Mouse (Mus musculus): ENCODE data around the gene Wdr24.

Gene Wdr24

GRCm38 (mm10) chr17:25823452-25823851 lies at the start of gene Wdr24:
Wdr24 (plus strand) TSS chr17:25823627.
- peak; percentile 65 for DNase-seq (ENCODE audit: low spot score)

GRCm38 (mm10) chr17:25775318-25776062 lies 47.9 kb upstream of the Wdr24 start:
- DNase-seq (ENCODE audit: low spot score): no peak

GRCm38 (mm10) chr17:25777948-25778347 lies 45.5 kb upstream of the Wdr24 start:
- DNase-seq (ENCODE audit: low spot score): no peak

- no peak for DNase-seq (ENCODE audit: low spot score)
Measured at GRCm38 (mm10) chr17:25781339-25781738, 42.1 kb upstream of the Wdr24 start.

- no peak for DNase-seq (ENCODE audit: low spot score)
Measured at GRCm38 (mm10) chr17:25783086-25783485, 40.3 kb upstream of the Wdr24 start.

- DNase-seq (ENCODE audit: low spot score): no peak
Measured at GRCm38 (mm10) chr17:25783861-25784574, 39.4 kb upstream of the Wdr24 start.

GRCm38 (mm10) chr17:25785281-25785745 lies 38.1 kb upstream of the Wdr24 start, which contains the start of gene Haghl:
Haghl (minus strand) TSS chr17:25785673.
- peak; percentile 94 for DNase-seq (ENCODE audit: low spot score)

GRCm38 (mm10) chr17:25786280-25786679 lies 37.1 kb upstream of the Wdr24 start, which contains the start of gene Ccdc78:
Ccdc78 (plus strand) TSS chr17:25786580.
- no peak for DNase-seq (ENCODE audit: low spot score)

- no peak for DNase-seq (ENCODE audit: low spot score)
Measured at GRCm38 (mm10) chr17:25786781-25787504, 36.5 kb upstream of the Wdr24 start.

GRCm38 (mm10) chr17:25791320-25791842 lies 32.0 kb upstream of the Wdr24 start:
- DNase-seq (ENCODE audit: low spot score): no peak

GRCm38 (mm10) chr17:25791843-25792527 lies 31.4 kb upstream of the Wdr24 start:
- peak; percentile 86 for DNase-seq (ENCODE audit: low spot score)

GRCm38 (mm10) chr17:25792615-25793014 lies 30.8 kb upstream of the Wdr24 start, which contains the start of gene Fam173a:
Fam173a (minus strand) TSS chr17:25792901.
- peak; percentile 55 for DNase-seq (ENCODE audit: low spot score)

GRCm38 (mm10) chr17:25794197-25794596 lies 29.2 kb upstream of the Wdr24 start:
- no peak for DNase-seq (ENCODE audit: low spot score)

- DNase-seq (ENCODE audit: low spot score): no peak
Measured at GRCm38 (mm10) chr17:25794998-25795397, 28.4 kb upstream of the Wdr24 start.

GRCm38 (mm10) chr17:25795609-25796092 lies 27.8 kb upstream of the Wdr24 start, which contains the start of gene AC134908.4:
AC134908.4 (minus strand) TSS chr17:25795659.
- no peak for DNase-seq (ENCODE audit: low spot score)

- DNase-seq (ENCODE audit: low spot score): no peak
Measured at GRCm38 (mm10) chr17:25796211-25796771, 27.1 kb upstream of the Wdr24 start.

- peak; percentile 87 for DNase-seq (ENCODE audit: low spot score)
Measured at GRCm38 (mm10) chr17:25796951-25797369, 26.5 kb upstream of the Wdr24 start, which contains the start of gene Metrn. Metrn (minus strand) TSS chr17:25797136.

GRCm38 (mm10) chr17:25801029-25801428 lies 22.4 kb upstream of the Wdr24 start:
- no peak for DNase-seq (ENCODE audit: low spot score)

GRCm38 (mm10) chr17:25802825-25803517 lies 20.5 kb upstream of the Wdr24 start:
- no peak for DNase-seq (ENCODE audit: low spot score)

GRCm38 (mm10) chr17:25806507-25806906 lies 16.9 kb upstream of the Wdr24 start:
- no peak for DNase-seq (ENCODE audit: low spot score)

Measured in urinary bladder, postnatal 25 days (tissue).